Mouse (Mus musculus) brown adipose tissue, adult 24 weeks (tissue): ENCODE measurements around the gene 2610507B11Rik. TPM values are rescaled to one million over a fixed set of nuclear protein-coding genes. Genes with fewer than 3 reads are reported as not detected.
A peak's percentile ranks its signal among the peaks of the same experiment; 100 is the strongest.

ENCODE experiments used
- H3K27ac ChIP-seq: fragments of 200-500 bp; replicated peaks from 2 replicates; pipeline ENCODE4 v1.5.1; 2012; ENCODE audit warnings: low read depth, mild to moderate bottlenecking, low read length
- H3K4me1 ChIP-seq: fragments of 200-500 bp; 2 replicates; pipeline ENCODE4 v1.6.1; 2012; ENCODE audit warnings: low read length, mixed read lengths; ENCODE audit not compliant: control insufficient read depth, insufficient read depth, insufficient read length
- H3K4me3 ChIP-seq: fragments of 200-500 bp; 2 replicates; pipeline ENCODE4 v1.5.1; 2012; ENCODE audit warnings: low read depth, mild to moderate bottlenecking, low read length, moderate library complexity; ENCODE audit not compliant: insufficient read depth
- polyA plus RNA-seq: library from polyadenylated mRNA; stranded (reverse); fragments of >200 nt; gene quantifications from 2 replicates; pipeline ENCODE4 v1.2.4, GENCODE M21; 2012; ENCODE audit not compliant: missing spikeins, insufficient read depth, insufficient read length

Gene 2610507B11Rik
- polyA plus RNA-seq, 1 experiment: 104 TPM

- peaks cover 4% of the 10 kb centered on the region; the same call in 1 of the 2 replicates for H3K4me1 ChIP-seq
- no peak overlapping the region for H3K27ac ChIP-seq
- no peak overlapping the region for H3K4me3 ChIP-seq
These were observed 56.9 kb downstream of the 2610507B11Rik start for GRCm38 (mm10) chr11:78318411-78318810.

GRCm38 (mm10) chr11:78322076-78322831, 60.7 kb downstream of the 2610507B11Rik start:
- Histone ChIP-seq H3K4me1 (peaks cover 4% of the 10 kb centered on the region; the same call in 1 of the 2 replicates), H3K4me3 (no peak overlapping the region), H3K27ac (no peak overlapping the region)

- peaks cover 4% of the 10 kb centered on the region; the same call in 1 of the 2 replicates for H3K4me1 ChIP-seq
- H3K27ac ChIP-seq: no peak within 1 kb of the TSS
- no peak within 1 kb of the TSS for H3K4me3 ChIP-seq
These were observed 61.3 kb downstream of the 2610507B11Rik start, which contains the start of gene Aldoc for GRCm38 (mm10) chr11:78322860-78323259. TSS of gene Aldoc (plus strand) at chr11:78322968.

- H3K4me1 ChIP-seq: peaks cover 4% of the 10 kb centered on the region; the same call in 1 of the 2 replicates
- no peak overlapping the region for H3K4me3 ChIP-seq
- H3K27ac ChIP-seq: no peak overlapping the region
These were observed 62.6 kb downstream of the 2610507B11Rik start for GRCm38 (mm10) chr11:78324000-78324785.

- H3K4me1 ChIP-seq: peaks cover 4% of the 10 kb centered on the region; the same call in 1 of the 2 replicates
- no peak overlapping the region for H3K4me3 ChIP-seq
- no peak overlapping the region for H3K27ac ChIP-seq
These were observed 63.4 kb downstream of the 2610507B11Rik start for GRCm38 (mm10) chr11:78324965-78325364.

- Histone ChIP-seq H3K4me3 (no peak overlapping the region), H3K4me1 (peaks cover 4% of the 10 kb centered on the region; the same call in 1 of the 2 replicates), H3K27ac (no peak overlapping the region)
These were observed 65.7 kb downstream of the 2610507B11Rik start for GRCm38 (mm10) chr11:78327215-78327614.

GRCm38 (mm10) chr11:78327634-78328511, 66.3 kb downstream of the 2610507B11Rik start, which contains the start of gene Pigs:
TSS of gene Pigs (plus strand) at chr11:78328415.
- Histone ChIP-seq H3K4me1 (peaks cover 3% of the 10 kb centered on the region; the same call in 1 of the 2 replicates), H3K4me3 (peak within 1 kb of the TSS; percentile 97), H3K27ac (peak within 1 kb of the TSS; percentile 79)

GRCm38 (mm10) chr11:78328512-78329056, 67.0 kb downstream of the 2610507B11Rik start:
- H3K4me3 ChIP-seq: peak overlapping the region; percentile 97
- H3K27ac ChIP-seq: no peak overlapping the region
- no peaks in the 10 kb centered on the region for H3K4me1 ChIP-seq

- Histone ChIP-seq H3K4me3 (no peak overlapping the region), H3K27ac (no peak overlapping the region), H3K4me1 (no peaks in the 10 kb centered on the region)
These were observed 71.1 kb downstream of the 2610507B11Rik start for GRCm38 (mm10) chr11:78332676-78333075.

- no peak overlapping the region for H3K27ac ChIP-seq
- H3K4me3 ChIP-seq: no peak overlapping the region
- no peaks in the 10 kb centered on the region for H3K4me1 ChIP-seq
These were observed 72.4 kb downstream of the 2610507B11Rik start for GRCm38 (mm10) chr11:78333992-78334391.

- no peak overlapping the region for H3K27ac ChIP-seq
- no peaks in the 10 kb centered on the region for H3K4me1 ChIP-seq
- no peak overlapping the region for H3K4me3 ChIP-seq
These were observed 75.5 kb downstream of the 2610507B11Rik start for GRCm38 (mm10) chr11:78337040-78337439.
